In the genomic region with DNA sequence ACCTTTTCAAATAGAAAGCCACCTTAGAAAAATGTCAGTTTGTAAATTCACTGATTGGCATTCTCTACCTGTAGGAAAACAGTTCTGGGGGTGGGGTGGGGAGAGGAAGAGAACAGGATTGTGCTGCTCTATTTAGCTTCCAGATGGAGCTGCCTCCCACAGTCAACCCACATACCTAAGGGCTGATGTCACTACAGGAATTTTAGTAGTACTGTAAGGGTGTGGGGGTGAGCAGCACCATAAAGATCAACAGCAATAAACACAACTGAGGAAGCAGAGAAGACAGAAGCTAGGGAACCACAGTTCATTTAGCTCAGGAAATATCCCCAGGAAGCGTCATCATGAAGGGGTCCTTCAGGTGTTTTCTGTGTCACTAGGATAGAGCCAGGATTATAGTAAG, we compare ENCODE assay signal across 11 mouse cellular contexts.
DNase-seq lines count a peak whose midpoint lies in the region; ATAC-seq lines count a peak whose summit lies in the region.
"Had no signal": no experiment of that assay in that cellular context is flagged by ENCODE, and none has a peak within 500 bp of the region (broad histone marks: within the 10 kb centered on the region; RNA-seq: fewer than 3 reads in every experiment).

No protein-coding gene starts in this region.

- no peaks in the 10 kb centered on the region for H3K9me3 ChIP-seq in kidney, embryonic 15.5 days (replicated peaks)
- H3K9me3 ChIP-seq: forebrain, embryonic 12.5 days had no signal

- no peak overlapping the region for H3K9ac ChIP-seq in kidney, embryonic 15.5 days
- H3K9ac ChIP-seq: forebrain, embryonic 12.5 days had no signal

- ATAC-seq in frontal cortex, adult (ENCODE audit: low TSS enrichment): peak; percentile 96
- ATAC-seq in kidney, embryonic 15.5 days (replicated peaks; ENCODE audit: low FRiP score): 0 out of 2 replicates have a peak, but pooled peaks have one; percentile 76
- ATAC-seq: midbrain, embryonic 16.5 days had no signal

- 54% methylated on average over 1 of the region's 1 CpGs for WGBS in kidney, embryonic 15.5 days

- H3K36me3 ChIP-seq in kidney, embryonic 15.5 days: no peaks in the 10 kb centered on the region
- H3K36me3 ChIP-seq: forebrain, embryonic 12.5 days had no signal

- no peak for DNase-seq in frontal cortex, postnatal 10 days (ENCODE audit: low spot score in 2 of 2)
- no peak for DNase-seq in kidney, postnatal 14 days
- DNase-seq in 3134 (ENCODE audit: extremely low read depth, insufficient read length, low spot score): peak; percentile 40
- DNase-seq in brain, adult 2 months (ENCODE audit: low read depth, low spot score): peak; percentile 87
- no peak for DNase-seq in retina, embryonic 14.5 days (ENCODE audit: low spot score)
- no peak for DNase-seq in adrenal gland, adult (ENCODE audit: inconsistent age in 2 of 2, low spot score in 1 of 2)
- DNase-seq: lung, postnatal 14 days had no signal

- H3K27me3 ChIP-seq in kidney, embryonic 15.5 days: no peaks in the 10 kb centered on the region
- H3K27me3 ChIP-seq: forebrain, embryonic 12.5 days had no signal

- no peak overlapping the region for H3K4me2 ChIP-seq in kidney, embryonic 15.5 days
- H3K4me2 ChIP-seq: forebrain, embryonic 12.5 days had no signal

- H3K4me3 ChIP-seq in kidney, embryonic 15.5 days (replicated peaks): no peak overlapping the region
- H3K4me3 ChIP-seq: forebrain, embryonic 12.5 days had no signal

- H3K4me1 ChIP-seq in kidney, embryonic 15.5 days: no peaks in the 10 kb centered on the region
- H3K4me1 ChIP-seq: forebrain, embryonic 12.5 days had no signal

- no peak overlapping the region for H3K27ac ChIP-seq in kidney, embryonic 15.5 days
- H3K27ac ChIP-seq: forebrain, embryonic 12.5 days had no signal

Comparison
In these comparisons a context has a peak if more than half of its experiments do, and no peak if none do; other contexts are left out.
1. DNase-seq: peak in 3134 (single experiment) and brain, adult 2 months (single experiment); none in frontal cortex, postnatal 10 days (0 of 2), kidney, postnatal 14 days (single experiment), retina, embryonic 14.5 days (single experiment) and adrenal gland, adult (0 of 2).